Mouse (Mus musculus) forebrain, embryonic 10.5 days (tissue): ENCODE data around the gene Snupn. TPM values are rescaled to one million over a fixed set of nuclear protein-coding genes. Genes with fewer than 3 reads are reported as not detected.
"Not testable (repeated sequence)": the region's sequence is repeated elsewhere in the genome, so short reads cannot be mapped to it uniquely, and the experiment has no call there.

Experiments used
- DNase-seq: peaks from one replicate; pipeline ENCODE4 v3.0.0-alpha.2; 2017; ENCODE audit warnings: low spot score; ENCODE audit errors: extremely low spot score
- H3K27ac ChIP-seq: fragments of 300-500 bp; sonication (generic); 2 replicates; pipeline ENCODE4 v1.5.1; 2016; ENCODE audit warnings: mild to moderate bottlenecking
- H3K27me3 ChIP-seq: fragments of 300-500 bp; sonication (generic); 2 replicates; pipeline ENCODE4 v1.6.1; 2016; ENCODE audit warnings: mild to moderate bottlenecking; ENCODE audit not compliant: poor library complexity, severe bottlenecking
- H3K36me3 ChIP-seq: fragments of 300-500 bp; sonication (generic); replicated peaks from 2 replicates; pipeline ENCODE4 v1.6.1; 2016; ENCODE audit warnings: mild to moderate bottlenecking, moderate library complexity
- H3K4me1 ChIP-seq: fragments of 300-500 bp; sonication (generic); 2 replicates; pipeline ENCODE4 v1.6.1; 2016
- H3K4me3 ChIP-seq: fragments of 300-500 bp; sonication (generic); 2 replicates; pipeline ENCODE4 v1.5.1; 2016; ENCODE audit warnings: mild to moderate bottlenecking, moderate library complexity
- H3K9me3 ChIP-seq: fragments of 300-500 bp; sonication (generic); 2 replicates; pipeline ENCODE4 v1.6.1; 2016; ENCODE audit warnings: mild to moderate bottlenecking, moderate library complexity
- WGBS: fragments of 180-500 bp; shearing (Covaris S2); methylation state at CpG from one replicate; pipeline ENCODE4 v1.1.7; 2016; 5-methylcytosine and 5-hydroxymethylcytosine counted together
- polyA plus RNA-seq: library from polyadenylated mRNA; unstranded; fragments of >200 nt; fragmentation: Nextera tagmentation; extraction: Ambion mirVana; gene quantifications from 2 replicates; pipeline ENCODE4 v1.2.1, GENCODE M21; 2016

Snupn gene
- polyA plus RNA-seq, 1 experiment from 2014 or later, result 29.3 TPM

- peak within 1 kb of the TSS; percentile 99 for H3K27ac ChIP-seq
- peak; percentile 92 for DNase-seq
- H3K4me1 ChIP-seq, result peaks cover 15% of the 10 kb centered on the region
- peaks cover 9% of the 10 kb centered on the region; the same call in 1 of the 2 replicates for H3K36me3 ChIP-seq
- H3K27me3 ChIP-seq, result no peaks in the 10 kb centered on the region
- H3K4me3 ChIP-seq, result peak within 1 kb of the TSS; percentile 94
- WGBS, result 2% methylated on average over 62 of the region's 62 CpGs
- H3K9me3 ChIP-seq, result no peaks in the 10 kb centered on the region
Measured at GRCm38 (mm10) chr9:56994286-56995197, 43.9 kb downstream of the Snupn start, which contains the start of gene Ptpn9. Gene Ptpn9, plus strand, starts transcription at chr9:56994923.

DNA sequence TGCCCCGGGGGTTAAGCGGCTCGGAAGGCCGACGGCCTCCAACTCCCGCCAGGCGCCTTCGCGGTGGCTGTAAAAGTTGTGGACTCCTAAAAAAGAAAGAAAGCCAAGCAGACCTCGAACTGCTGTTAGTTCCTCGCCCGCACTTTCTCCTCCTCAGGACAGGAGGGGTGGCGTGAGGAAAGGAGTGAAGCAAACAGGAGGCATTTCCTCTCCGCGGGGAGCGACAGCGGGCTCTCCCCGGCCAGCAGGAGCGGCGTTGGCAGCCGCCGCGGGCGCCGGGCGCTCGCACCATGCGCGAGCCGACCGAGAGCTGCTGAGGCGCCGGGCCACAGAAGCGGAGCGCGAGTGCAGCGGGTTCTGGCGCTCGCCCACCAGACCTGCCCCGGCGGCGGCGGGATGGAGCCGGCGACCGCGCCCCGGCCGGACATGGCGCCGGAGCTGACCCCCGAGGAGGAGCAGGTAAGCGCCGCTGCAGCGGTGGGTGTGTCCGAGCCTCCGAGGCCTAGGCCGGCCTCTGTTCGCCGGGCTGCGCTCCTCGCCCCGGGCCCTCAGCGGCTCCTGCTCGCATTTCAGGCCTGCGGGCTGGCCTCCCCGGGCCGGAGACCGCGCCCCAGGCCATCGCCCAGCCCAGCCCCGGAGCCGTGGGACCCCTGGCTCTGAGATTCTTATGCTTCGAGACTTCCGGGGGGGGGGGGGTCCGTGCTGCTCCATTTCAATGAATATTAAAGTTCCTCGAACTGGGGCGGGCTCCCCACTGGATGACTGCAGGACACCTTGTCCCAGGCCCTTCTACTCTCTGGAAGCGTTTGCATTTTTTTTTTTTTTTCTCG lies 44.7 kb downstream of the Snupn start:
- Histone ChIP-seq H3K27ac (peak overlapping the region; percentile 99), H3K9me3 (no peaks in the 10 kb centered on the region), H3K36me3 (peaks cover 18% of the 10 kb centered on the region), H3K4me1 (peaks cover 15% of the 10 kb centered on the region), H3K27me3 (no peaks in the 10 kb centered on the region), H3K4me3 (peak overlapping the region; percentile 94)
- WGBS, result under 1% methylated on average over 80 of the region's 80 CpGs
- peak; percentile 67 for DNase-seq

- under 1% methylated on average over 5 of the region's 5 CpGs for WGBS
Measured at GRCm38 (mm10) chr9:56996028-56996346, 45.3 kb downstream of the Snupn start.

GRCm38 (mm10) chr9:56997206-56997605 lies 46.5 kb downstream of the Snupn start:
- not testable (repeated sequence) for H3K27ac ChIP-seq, H3K9me3 ChIP-seq, H3K4me3 ChIP-seq, H3K27me3 ChIP-seq, DNase-seq
- H3K4me1 ChIP-seq, result peaks cover 15% of the 10 kb centered on the region
- peaks cover 21% of the 10 kb centered on the region for H3K36me3 ChIP-seq
- WGBS, result 81% methylated on average over 1 of the region's 1 CpGs

More at GRCm38 (mm10) chr9:56996028-56996346, 45.3 kb downstream of the Snupn start:
- peaks cover 15% of the 10 kb centered on the region for H3K4me1 ChIP-seq
- peak overlapping the region; percentile 94 for H3K4me3 ChIP-seq
- DNase-seq, result no peak
- H3K9me3 ChIP-seq, result no peaks in the 10 kb centered on the region
- peak overlapping the region; percentile 99 for H3K27ac ChIP-seq
- no peaks in the 10 kb centered on the region for H3K27me3 ChIP-seq
- peaks cover 21% of the 10 kb centered on the region for H3K36me3 ChIP-seq

GRCm38 (mm10) chr9:57003011-57003410 lies 52.3 kb downstream of the Snupn start:
- Histone ChIP-seq H3K4me3 (no peak overlapping the region), H3K4me1 (no peaks in the 10 kb centered on the region), H3K36me3 (peaks cover 55% of the 10 kb centered on the region), H3K27me3 (no peaks in the 10 kb centered on the region), H3K9me3 (peaks cover 4% of the 10 kb centered on the region; the same call in 1 of the 2 replicates), H3K27ac (no peak overlapping the region)
- no peak for DNase-seq
- 93% methylated on average over 4 of the region's 4 CpGs for WGBS

DNA sequence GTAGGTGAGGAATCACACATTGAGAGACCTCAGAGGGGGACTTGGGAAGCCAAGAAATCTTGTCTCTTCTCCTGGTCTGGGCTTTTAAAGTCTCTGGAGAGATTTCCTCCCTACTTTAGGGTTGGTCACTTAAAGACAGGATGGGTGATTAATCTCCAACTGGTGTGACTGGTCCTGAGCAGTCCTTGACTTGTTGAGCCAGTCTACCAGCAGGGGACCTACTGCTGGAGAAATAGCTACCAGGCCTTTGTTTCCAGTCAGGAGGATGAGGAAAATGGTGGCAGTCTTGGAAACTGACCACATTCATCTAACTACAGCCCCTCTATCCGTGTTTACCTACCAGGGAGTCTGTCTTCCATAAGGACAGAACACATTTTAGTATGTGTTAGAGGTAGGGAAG lies 61.7 kb downstream of the Snupn start:
- WGBS, result 80% methylated on average over 1 of the region's 1 CpGs
- Histone ChIP-seq H3K4me1 (0 out of 2 replicates have a peak, but pooled peaks cover 3% of the 10 kb centered on the region), H3K36me3 (peaks cover 49% of the 10 kb centered on the region), H3K27me3 (no peaks in the 10 kb centered on the region), H3K4me3 (no peak overlapping the region), H3K27ac (no peak overlapping the region), H3K9me3 (peaks cover 12% of the 10 kb centered on the region; the same call in 1 of the 2 replicates)
- no peak for DNase-seq

GRCm38 (mm10) chr9:57012895-57013294 lies 62.2 kb downstream of the Snupn start:
- H3K4me3 ChIP-seq, result no peak overlapping the region
- H3K9me3 ChIP-seq, result peaks cover 10% of the 10 kb centered on the region; the same call in 1 of the 2 replicates
- 0 out of 2 replicates have a peak, but pooled peaks cover 3% of the 10 kb centered on the region for H3K4me1 ChIP-seq
- H3K36me3 ChIP-seq, result peaks cover 44% of the 10 kb centered on the region
- no peak for DNase-seq
- 91% methylated on average over 4 of the region's 4 CpGs for WGBS
- H3K27ac ChIP-seq, result no peak overlapping the region
- no peaks in the 10 kb centered on the region for H3K27me3 ChIP-seq

DNA sequence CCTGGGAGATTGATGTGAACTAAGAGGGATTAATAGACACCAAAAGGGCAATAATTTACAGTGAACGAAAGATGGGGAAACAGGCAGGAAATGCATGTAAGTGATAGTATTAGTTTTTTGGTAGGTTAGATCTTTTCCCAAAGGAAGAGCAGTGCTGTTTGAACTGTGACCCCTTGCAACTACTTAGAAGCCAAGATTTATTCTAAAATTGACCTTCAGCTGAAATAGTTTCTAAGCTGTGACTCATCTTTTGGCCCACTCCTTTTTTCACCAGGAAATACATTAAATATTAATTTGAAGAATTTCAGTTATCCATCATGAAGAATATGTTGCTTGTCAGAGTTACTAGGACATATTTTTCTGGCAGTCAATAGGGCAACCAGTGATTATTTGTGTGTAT lies 63.1 kb downstream of the Snupn start:
- Histone ChIP-seq H3K4me1 (0 out of 2 replicates have a peak, but pooled peaks cover 3% of the 10 kb centered on the region), H3K27me3 (no peaks in the 10 kb centered on the region), H3K4me3 (no peak overlapping the region), H3K36me3 (peaks cover 40% of the 10 kb centered on the region), H3K9me3 (peaks cover 10% of the 10 kb centered on the region; the same call in 1 of the 2 replicates), H3K27ac (no peak overlapping the region)
- 98% methylated on average over 1 of the region's 1 CpGs for WGBS
- no peak for DNase-seq

GRCm38 (mm10) chr9:57014766-57015165 lies 64.1 kb downstream of the Snupn start:
- H3K4me3 ChIP-seq, result no peak overlapping the region
- 0 out of 2 replicates have a peak, but pooled peaks cover 3% of the 10 kb centered on the region for H3K4me1 ChIP-seq
- H3K36me3 ChIP-seq, result peaks cover 38% of the 10 kb centered on the region
- no peak overlapping the region for H3K27ac ChIP-seq
- no peaks in the 10 kb centered on the region for H3K27me3 ChIP-seq
- WGBS, result 92% methylated on average over 1 of the region's 1 CpGs
- peaks cover 10% of the 10 kb centered on the region; the same call in 1 of the 2 replicates for H3K9me3 ChIP-seq
- no peak for DNase-seq

DNA sequence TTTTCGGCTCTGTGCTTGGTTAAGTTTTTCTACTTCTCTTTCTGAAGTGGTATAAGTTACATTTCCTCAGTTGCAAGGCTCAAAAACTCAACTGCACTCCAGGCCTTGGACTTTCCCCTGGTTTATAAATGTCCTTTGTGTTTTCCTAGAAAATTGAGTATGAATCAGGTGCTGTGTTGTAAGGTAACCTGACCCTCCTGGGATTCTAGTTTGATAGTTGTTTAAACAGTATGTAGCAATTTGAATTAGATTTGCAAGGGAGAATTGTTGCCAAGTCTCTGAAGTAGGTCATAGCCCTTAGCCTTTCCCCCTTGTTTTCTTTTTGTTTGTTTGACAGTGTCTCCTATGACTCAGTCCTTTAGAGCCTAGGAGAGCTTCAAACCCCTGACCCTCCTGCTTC lies 67.0 kb downstream of the Snupn start:
- Histone ChIP-seq H3K9me3 (peaks cover 10% of the 10 kb centered on the region; the same call in 1 of the 2 replicates), H3K27ac (no peak overlapping the region), H3K36me3 (peaks cover 56% of the 10 kb centered on the region), H3K4me1 (0 out of 2 replicates have a peak, but pooled peaks cover 3% of the 10 kb centered on the region), H3K4me3 (no peak overlapping the region), H3K27me3 (no peaks in the 10 kb centered on the region)
- no peak for DNase-seq
- WGBS, result 95% methylated on average over 1 of the region's 1 CpGs

GRCm38 (mm10) chr9:57031756-57032155 lies 81.1 kb downstream of the Snupn start:
- Histone ChIP-seq H3K27me3 (no peaks in the 10 kb centered on the region), H3K4me1 (no peaks in the 10 kb centered on the region), H3K9me3 (no peaks in the 10 kb centered on the region), H3K4me3 (no peak overlapping the region), H3K36me3 (peaks cover 85% of the 10 kb centered on the region), H3K27ac (no peak overlapping the region)
- no peak for DNase-seq
- WGBS, result 96% methylated on average over 1 of the region's 1 CpGs
